Mouse (Mus musculus) spleen, postnatal 14 days (tissue): ENCODE results near the gene Gm17093.
"Not testable (repeated sequence)": the region's sequence is repeated elsewhere in the genome, so short reads cannot be mapped to it uniquely, and the experiment has no call there.

Source experiments
- DNase-seq, 2 experiments: peaks; one replicate each; pipeline ENCODE4 v3.0.0; 2021 to 2022; ENCODE audit warnings: low spot score in 2 of 2

The Gm17093 gene

GRCm38 (mm10) chr14:44517976-44518375 lies at the start of gene Gm17093:
Gene Gm17093 (plus strand): TSS chr14:44518276.
- DNase-seq, result not testable (repeated sequence)

GRCm38 (mm10) chr14:44492163-44492562 lies 25.9 kb upstream of the Gm17093 start, which contains the start of gene BC061237:
Gene BC061237 (plus strand): TSS chr14:44492463.
- not testable (repeated sequence) for DNase-seq

GRCm38 (mm10) chr14:44547961-44548360 lies 29.9 kb downstream of the Gm17093 start:
- not testable (repeated sequence) for DNase-seq
